Mouse (Mus musculus) megakaryocyte, adult 5-6 weeks (primary cell): ENCODE results near the gene Acot4. TPM values are rescaled to one million over a fixed set of nuclear protein-coding genes. Genes with fewer than 3 reads are reported as not detected.
"Not testable (repeated sequence)": the region's sequence is repeated elsewhere in the genome, so short reads cannot be mapped to it uniquely, and the experiment has no call there.

Experiments
- ATAC-seq: 2 replicates; pipeline ENCODE4 v1.8.0; 2016; ENCODE audit warnings: mild to moderate bottlenecking, inconsistent platforms; ENCODE audit not compliant: poor library complexity, severe bottlenecking
- total RNA-seq, 2 experiments: library from RNA; stranded (forward) in 1 of 2; stranded (reverse) in 1 of 2; fragments of 153-499, 151-499 nt in 1 of 2; fragments of 221-1000, 200-1000 nt in 1 of 2; gene quantifications; 2 replicates each; pipeline versions ENCODE4 v1.2.3 to v1.2.4; 2015 to 2017

Gene Acot4
- total RNA-seq, 2 experiments from 2014 or later, result 0.02 TPM; not detected in 1

DNA sequence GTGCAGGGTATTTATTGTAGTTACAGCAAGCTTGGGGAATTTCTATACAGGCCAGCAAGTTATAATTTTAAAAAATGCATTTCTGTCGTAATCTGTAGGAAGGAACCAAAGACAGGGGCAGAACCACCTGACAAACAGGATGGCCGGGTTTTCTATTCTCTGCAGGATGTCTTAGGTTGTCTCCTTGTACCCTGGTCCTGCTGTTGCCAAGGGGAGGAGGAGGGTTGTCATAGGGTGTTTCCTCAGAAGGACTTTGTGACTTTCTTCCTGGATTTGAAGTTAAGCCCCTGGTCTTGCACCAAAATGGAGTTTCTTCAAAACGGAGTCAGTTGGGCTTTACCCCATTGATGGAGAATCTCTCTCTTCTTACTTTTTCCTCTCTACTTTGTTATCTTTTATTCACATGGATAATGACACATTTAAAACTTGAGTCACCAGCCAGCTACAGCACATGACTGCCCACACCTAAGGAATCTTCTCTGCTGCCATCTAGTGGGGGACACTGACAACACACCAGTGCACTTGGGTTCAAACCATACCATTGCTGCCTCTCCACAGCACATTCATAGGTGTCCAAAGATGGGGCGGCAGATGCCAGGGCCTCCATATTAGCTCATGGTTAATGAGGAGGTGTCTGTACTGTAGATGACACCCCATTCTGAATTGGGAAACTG is 7.4 kb upstream of the Acot4 start:
- ATAC-seq, result peak; percentile 98

DNA sequence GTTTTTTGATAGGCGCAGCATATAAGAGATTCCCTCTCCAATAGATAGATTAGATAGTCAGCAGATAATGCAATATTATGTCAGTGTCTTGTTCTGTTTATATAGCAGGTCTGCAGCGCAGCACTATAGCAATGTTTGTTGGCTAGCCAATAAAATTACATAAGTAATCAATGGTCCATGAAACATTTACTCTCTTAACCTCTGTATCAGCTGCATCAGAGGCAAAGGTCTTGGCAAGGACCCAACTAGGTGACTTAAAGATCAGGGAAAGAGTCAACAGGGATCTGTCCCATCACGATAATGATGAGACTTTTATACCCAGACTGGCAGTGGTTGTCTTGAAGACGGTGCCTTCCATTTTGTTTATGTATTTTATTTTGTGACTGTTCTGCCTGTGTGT is 5.3 kb upstream of the Acot4 start:
- no peak for ATAC-seq

DNA sequence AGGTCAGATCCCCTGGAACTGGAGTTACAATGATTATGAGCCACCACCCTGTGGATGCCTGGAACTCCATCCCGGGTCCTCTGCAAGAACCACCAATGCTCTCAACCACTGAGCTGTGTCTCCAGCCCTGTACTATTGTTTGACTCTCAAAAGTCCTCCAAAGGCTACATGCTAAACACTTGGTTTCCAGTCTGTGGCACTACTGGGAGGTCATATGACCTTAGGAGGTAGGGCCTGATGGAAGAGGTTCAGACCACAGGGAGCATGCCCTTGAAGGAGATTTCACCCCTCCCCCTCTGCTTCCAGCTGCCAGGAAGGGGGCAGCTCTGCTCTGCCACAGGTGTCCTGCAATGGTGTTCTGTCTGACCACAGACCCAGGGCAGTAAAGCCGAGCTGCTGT is 4.9 kb upstream of the Acot4 start:
- ATAC-seq, result not testable (repeated sequence)

GRCm38 (mm10) chr12:84034108-84034507 is 4.1 kb upstream of the Acot4 start:
- no peak for ATAC-seq

DNA sequence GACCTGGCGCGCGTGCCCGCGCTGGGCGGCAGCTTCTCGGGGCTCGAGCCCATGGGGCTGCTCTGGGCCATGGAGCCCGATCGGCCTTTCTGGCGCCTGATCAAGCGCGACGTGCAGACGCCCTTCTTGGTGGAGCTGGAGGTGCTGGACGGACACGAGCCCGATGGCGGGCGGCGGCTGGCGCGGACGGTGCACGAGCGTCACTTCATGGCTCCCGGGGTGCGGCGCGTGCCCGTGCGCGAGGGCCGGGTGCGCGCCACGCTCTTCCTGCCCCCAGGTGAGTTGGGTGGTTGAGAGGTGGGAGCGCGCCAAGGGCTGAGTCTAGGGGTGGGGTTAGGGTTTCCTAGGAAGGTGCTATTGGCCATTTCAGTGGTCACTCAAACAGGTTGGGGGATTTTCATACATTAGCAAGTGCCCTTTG is 522 bp downstream of the Acot4 start, which contains the start of gene Gm49366:
Gm49366 (plus strand) TSS at position 245 of the 421 bp plus-strand sequence.
- not testable (repeated sequence) for ATAC-seq

DNA sequence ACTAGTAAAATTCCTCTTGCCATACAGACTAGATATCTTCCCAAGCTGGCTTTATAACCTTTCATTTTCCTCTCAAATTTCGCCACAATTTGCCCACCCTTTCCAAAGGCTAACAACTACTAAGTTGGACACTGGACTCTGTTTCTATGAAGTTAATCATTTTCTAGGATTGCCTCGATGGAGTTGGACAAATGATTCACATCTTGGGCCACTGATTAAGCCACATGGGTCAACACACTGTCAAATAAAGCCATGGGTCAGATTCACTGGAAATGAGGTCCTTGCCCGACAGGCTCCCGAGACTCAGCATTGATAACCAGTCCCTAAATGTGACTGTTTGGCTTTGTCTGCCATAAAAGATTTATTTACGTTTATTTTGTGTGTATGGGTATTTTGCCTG is 4.1 kb downstream of the Acot4 start:
- ATAC-seq, result no peak

DNA sequence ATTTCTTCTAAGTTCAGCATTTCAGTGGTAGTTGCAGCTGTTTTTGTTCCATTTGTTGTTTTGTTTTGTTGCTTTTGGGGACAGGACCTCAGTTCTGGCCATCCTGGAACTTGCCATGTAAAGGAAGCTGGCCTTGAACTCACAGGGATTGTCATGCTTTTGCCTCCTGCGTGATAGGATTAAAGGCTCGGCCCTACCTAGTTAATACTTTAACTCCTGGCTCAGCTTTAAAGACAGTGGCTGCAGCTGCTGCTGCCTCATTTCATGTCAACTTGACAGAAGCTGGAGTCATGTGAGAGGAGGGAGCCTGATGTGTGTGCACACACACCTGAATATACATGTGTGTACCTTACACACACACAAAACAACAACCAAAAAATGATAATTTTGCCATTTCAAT is 5.9 kb downstream of the Acot4 start:
- ATAC-seq, result no peak

GRCm38 (mm10) chr12:84046906-84047305 is 8.7 kb downstream of the Acot4 start:
- no peak for ATAC-seq

- not testable (repeated sequence) for ATAC-seq
Observed at GRCm38 (mm10) chr12:84050744-84051143, 12.6 kb downstream of the Acot4 start.

- no peak for ATAC-seq
Observed at GRCm38 (mm10) chr12:84051937-84052474, 13.8 kb downstream of the Acot4 start, which contains the start of gene Acot3. Gene Acot3 (plus strand): TSS chr12:84052144.

GRCm38 (mm10) chr12:84052609-84053008 is 14.4 kb downstream of the Acot4 start:
- ATAC-seq, result no peak

GRCm38 (mm10) chr12:84053173-84053572 is 15.0 kb downstream of the Acot4 start:
- no peak for ATAC-seq

DNA sequence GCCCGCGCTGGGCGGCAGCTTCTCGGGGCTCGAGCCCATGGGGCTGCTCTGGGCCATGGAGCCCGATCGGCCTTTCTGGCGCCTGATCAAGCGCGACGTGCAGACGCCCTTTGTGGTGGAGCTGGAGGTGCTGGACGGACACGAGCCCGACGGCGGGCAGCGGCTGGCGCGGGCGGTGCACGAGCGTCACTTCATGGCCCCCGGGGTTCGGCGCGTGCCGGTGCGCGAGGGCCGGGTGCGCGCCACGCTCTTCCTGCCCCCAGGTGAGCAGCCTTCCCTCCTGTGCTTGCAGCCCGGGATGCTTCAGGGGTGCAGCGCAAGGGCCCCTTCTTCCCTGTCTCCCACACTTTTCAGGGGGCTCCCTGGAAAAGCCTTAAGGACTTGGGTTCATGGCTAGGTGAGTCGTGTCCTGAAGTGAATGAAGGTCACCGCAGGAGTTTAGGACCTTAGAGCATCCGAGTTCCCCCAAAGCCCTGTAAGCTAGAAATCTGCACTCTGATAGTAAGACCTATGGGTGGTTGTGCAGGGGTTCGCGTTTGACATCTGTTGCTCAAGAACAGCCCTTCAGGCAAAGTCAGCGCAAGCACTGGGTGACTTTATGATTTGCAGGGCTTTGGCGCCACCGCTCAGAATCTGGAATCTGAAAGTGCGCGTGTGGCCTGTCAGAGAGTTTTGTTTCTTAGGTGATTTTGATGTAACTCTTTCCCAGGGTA is 15.7 kb downstream of the Acot4 start:
- no peak for ATAC-seq

GRCm38 (mm10) chr12:84060946-84061345 is 22.8 kb downstream of the Acot4 start:
- peak; percentile 51; the same call in 1 of the 2 replicates for ATAC-seq

GRCm38 (mm10) chr12:84062336-84062735 is 24.2 kb downstream of the Acot4 start:
- ATAC-seq, result no peak

DNA sequence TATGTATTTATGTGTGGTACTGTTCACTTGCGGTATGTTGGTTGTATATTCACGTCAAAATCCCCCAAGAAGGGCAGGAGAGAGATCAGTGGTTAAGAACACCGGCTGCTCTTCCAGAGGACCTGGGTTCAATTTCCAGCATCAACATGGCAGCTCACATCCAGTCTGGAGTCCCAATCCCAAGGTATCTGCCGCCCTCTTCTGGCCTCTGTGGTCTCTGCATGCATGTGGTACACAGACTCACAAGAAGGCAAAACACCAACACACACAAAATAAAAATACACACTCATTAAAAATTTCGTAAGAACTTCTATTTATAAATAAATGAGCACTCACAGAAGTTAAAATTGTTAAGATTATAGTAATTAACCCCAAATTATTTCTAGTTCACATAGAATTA is 25.0 kb downstream of the Acot4 start:
- ATAC-seq, result no peak

- ATAC-seq, result no peak
Observed at GRCm38 (mm10) chr12:84063833-84064232, 25.7 kb downstream of the Acot4 start.

- ATAC-seq, result no peak
Observed at GRCm38 (mm10) chr12:84064621-84065020, 26.4 kb downstream of the Acot4 start.

DNA sequence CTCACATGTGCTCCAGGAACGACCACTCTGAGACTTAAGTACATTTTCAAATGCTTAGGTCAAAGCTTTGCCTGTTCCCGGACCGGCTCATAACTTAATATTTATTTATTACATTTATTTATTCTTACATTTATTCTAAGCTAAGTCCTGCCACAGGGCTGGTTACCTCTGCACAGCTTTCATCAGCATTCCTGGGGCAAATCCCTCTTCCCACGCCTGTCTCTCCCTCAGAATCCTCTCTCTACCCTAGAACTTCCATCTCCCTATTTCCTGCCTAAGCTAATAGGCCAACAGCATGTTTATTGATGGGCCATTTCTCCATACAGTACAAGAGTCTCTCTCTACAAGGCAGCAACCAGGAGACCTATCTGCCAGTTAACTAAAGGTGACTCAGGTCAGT is 29.6 kb downstream of the Acot4 start:
- ATAC-seq, result no peak

DNA sequence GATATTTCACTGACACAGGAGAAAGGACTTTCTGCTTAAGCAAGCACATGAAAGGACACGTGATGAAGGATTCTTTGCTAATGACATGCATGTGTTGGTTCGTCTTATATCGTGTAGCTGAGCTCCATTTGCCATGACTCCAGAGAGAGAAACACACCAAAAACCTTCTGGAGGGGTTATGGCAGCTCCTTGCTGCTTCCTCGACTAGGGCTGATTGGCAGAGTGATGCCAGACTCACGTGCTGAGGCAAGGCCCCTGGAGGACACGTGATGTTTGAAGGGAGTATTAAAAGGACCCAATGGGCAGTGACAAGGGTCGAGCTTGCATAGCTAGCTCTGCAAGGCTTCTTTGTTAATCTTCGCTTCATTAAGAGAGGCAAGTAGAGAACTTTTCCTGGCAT is 30.1 kb downstream of the Acot4 start:
- ATAC-seq, result no peak

DNA sequence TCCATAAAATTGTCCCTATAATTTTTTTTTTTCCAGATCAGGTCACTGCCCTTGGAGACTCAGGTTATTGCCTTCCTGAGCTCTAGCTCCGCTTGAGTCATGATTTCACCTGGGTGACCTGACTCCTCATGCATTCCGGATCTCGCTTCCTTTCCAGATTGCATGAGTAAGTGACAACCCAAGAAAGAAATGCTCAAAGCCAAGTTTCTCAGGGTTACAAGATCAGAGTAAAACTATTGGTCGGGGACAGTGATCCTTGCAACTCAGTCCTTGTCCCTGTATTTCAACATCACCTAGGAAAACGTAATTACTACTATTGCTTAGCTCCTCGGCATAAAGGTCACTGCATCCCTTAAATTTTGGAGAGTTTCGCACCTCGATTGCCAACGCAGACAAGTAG is 30.8 kb downstream of the Acot4 start, which contains the start of gene Acot5:
Acot5 (plus strand) TSS at position 340 of the 400 bp plus-strand sequence.
- no peak for ATAC-seq

GRCm38 (mm10) chr12:84069582-84069981 is 31.4 kb downstream of the Acot4 start:
- not testable (repeated sequence) for ATAC-seq
